Mouse (Mus musculus): ENCODE measurements around the gene Emilin2.

The Emilin2 gene

DNA sequence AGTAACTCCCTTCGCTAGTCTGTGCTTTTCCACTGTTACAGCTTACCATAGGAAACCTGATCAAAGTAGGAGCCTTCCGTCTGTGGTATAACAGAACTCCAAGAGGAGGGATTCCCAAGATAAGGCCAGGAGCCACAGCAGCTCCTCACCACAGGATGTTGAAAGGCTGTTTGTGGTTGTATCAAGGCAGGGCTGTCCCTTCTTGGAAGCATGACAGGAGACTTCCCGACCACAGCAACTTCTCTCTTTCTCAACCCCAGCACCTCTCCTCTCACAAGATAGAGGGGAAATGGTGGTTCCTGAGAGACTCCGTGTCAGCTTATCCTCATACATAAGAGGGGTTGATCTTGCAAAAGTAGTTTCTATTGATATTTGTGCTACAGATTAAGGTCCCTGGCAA lies 47.0 kb downstream of the Emilin2 start:
- no peak for DNase-seq (ENCODE audit: extremely low spot score)

DNA sequence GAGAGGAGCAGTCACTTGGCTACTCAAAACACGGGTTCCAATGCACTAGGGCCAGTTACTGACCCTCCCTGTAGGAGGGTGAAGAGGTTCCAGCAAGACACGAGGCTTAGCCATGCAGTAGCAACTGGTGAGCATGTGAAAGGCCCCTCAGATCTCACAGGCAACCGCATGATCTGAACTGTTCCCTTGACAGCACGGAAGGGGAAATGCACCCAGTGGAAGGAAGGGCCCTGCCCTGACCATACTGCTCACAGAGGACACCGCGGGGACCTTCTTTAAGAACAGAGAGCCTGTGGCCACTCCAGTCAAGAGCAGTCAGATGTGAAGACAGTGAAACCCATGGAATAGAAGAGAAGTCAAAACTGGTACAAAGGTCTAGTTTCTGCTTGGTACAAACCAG lies 48.6 kb downstream of the Emilin2 start:
- no peak for DNase-seq (ENCODE audit: extremely low spot score)

DNA sequence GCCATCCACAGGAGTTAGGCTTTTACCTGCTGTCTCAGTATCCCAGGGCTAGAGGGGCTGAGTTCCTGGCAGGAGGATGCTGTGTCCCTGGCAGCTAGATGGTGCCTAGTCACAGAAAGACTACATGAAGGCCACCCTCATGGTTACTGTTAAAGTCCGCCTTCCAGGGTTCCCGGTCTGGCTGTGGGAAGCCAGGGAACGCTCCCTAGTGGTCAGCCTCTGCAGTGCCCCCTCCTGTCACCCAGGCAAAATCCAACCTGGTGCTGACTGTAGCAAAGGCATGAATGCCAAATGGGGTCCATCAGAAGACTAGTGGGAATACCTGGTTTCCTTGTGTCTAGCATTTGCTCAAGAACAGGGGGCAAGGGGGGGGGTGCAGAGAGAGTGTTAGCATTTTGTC lies 51.1 kb downstream of the Emilin2 start:
- no peak for DNase-seq (ENCODE audit: extremely low spot score)

DNA sequence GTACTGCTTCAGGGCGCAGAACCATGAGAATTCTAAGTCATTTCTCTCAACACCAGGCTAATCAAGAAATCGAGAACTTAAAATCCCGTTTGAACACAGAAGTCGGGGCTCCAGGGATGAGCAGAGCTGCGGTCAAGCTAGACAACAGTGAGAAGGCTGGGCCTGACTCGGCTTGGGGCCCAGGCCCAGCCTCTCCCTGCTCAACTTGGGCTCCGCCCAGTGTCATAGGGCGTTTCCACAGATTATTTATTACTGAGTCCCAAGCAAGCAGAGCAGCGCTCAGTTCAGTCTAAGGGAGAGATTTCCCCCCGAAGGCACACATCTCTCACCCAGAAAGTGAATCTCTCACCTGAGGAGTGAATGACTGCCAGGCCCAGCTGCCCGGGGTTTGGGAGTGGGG lies 52.1 kb downstream of the Emilin2 start:
- no peak for DNase-seq (ENCODE audit: extremely low spot score)

DNA sequence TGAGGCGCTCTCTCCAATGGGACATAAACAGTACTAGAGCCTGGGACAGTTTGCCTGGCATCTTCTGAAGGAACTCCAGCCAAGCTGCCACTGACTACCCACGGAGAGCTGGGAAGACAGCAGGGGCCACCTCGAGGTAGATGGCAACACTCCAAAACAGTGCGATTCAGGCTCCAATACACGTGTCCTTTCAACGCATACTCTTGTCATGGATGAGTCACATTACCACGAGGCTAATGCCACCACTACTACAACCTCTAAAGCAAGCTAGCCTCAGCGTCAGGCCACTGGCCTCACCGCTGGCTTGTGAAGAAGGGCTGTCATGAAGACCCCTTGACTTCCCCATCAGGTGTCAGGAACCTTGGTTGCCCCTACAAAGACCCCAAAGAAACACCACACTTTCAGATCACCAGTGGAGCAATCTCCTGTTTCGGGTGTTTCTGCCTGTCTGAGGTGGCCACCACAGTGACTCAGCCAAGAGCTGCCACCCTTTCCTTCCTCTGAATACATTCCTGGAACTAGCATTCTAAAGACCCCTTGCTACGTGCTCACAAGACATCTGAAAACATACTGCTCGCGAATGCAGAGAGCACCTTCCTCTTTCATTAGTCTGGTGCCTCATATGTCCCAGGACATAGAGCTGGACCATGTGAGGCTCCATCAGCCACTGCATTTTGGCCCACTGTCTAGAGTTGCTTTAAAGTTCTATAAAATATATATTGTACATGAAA lies 54.8 kb downstream of the Emilin2 start:
- no peak for DNase-seq (ENCODE audit: extremely low spot score)

DNA sequence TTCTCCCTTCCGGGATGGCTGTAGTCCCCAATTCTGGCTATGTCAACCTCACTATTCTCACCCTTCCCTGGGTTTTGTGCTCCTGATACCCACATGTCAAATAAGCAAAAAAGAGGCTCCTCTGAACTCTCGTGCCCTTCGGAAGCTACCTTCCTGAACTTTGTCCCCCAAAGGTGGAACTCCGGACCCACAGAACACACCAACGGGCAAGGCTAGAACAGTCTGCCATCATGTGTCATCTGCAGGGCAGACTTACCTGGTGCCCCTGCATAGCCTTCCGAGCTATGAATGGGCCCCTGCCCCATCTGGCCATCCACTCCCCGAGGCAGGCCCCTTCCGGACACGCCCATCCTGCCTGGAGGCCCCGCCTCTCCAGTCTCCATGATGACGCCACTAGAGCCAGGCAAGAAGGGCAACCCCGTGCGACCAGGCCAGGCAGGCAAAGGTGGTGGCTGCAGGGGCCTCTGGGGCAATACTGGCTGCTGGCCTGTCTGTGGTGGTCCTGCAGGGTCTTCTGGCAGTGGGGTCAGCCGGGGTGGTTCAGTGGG lies 55.6 kb downstream of the Emilin2 start:
- no peak for DNase-seq (ENCODE audit: extremely low spot score)

DNA sequence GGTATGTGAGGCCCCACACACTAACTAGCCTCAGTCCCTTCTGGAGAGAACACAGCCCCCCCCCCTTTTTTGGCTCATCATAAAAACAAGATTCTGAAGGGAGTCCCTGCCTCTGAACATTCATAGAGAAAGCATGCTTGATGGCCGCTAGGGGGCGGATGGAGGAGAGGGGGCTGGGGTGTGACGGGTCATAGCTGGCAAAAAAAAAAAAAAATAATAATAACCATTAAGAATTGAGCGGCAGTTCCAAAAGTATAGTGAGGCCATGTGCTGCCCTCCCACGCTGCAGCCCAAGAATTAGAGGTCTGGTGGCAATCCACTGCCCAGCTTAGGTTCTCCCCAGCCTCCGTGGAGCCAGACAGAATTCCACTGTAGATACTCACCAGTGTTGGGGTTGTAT lies 57.0 kb downstream of the Emilin2 start:
- no peak for DNase-seq (ENCODE audit: extremely low spot score)

DNA sequence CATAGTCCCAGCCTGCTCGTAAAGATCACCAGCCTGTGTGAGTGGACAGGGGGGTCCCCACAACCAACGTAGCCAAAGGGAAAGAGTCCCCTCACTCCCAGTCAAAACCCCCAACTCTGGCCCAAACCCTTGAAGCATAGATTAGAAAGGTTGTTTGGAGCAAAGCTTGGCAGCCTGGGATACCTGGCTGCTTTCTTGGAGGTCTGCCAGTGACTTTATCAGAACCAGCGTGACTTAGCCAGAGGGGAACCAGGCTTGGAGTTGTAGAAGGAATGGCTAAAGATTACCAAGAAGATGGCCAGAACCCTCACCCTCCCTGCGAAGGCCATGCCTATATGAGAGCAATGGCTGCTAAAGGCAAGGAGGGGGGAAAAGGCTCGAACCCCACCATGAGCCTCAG lies 57.7 kb downstream of the Emilin2 start:
- DNase-seq (ENCODE audit: extremely low spot score): no peak

DNA sequence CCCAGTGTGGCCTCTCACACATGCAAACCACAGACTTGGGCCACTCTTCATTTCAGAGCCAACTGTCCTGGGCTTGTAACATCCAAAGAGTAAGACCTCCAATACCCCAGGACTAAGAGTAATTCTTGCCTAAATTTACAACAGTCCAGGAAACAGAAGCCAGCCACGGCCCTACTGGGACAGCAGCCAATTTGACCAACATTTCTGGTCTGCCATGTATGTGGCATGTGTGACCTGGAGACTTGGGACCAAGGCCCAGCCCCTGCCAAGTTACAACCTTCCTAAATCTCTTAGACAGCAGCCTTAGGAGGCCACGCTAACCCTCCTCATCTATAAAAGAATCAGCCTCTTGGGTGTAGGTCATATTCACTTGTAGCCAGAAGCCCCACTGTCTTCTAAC lies 58.4 kb downstream of the Emilin2 start:
- no peak for DNase-seq (ENCODE audit: extremely low spot score)

DNA sequence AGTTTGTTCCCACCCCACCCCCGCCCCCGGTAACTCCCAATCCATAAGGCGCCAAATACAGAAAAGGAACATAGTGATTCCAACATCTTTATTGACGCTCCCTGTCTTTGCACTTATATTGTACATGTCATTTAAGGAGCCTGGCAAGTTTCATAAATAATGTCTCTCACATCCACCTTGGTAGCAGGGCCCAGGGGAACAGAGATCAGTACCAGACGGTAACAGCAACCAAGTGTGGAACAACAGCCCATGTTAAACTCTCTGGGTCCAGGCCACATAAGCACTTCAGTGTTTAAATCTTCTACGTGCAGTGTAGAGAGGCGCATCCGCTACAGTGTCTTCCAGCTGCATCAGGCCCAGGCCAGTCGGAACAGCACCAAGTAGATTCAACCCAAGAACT lies 59.7 kb downstream of the Emilin2 start:
- no peak for DNase-seq (ENCODE audit: extremely low spot score)

DNA sequence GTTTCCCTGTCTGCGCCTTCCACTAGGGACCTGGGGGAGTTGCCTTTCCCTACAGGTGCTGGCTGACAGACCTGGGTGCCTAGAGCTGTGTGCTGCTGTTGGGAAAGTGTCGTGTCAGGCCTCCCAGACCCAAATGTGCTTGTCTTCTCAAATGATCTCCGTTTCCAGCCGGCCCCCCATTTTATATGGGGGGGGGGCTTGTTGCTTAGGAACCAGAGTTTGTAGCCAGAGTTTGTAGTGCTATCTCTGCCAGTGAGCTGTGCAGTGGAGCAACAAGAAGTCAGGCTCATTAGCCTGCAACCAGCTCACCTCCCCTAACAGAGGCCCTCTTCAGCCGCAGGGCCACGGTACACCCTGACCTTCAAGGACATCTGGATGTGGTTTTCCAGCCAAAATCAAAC lies 60.2 kb downstream of the Emilin2 start:
- DNase-seq (ENCODE audit: extremely low spot score): no peak

DNA sequence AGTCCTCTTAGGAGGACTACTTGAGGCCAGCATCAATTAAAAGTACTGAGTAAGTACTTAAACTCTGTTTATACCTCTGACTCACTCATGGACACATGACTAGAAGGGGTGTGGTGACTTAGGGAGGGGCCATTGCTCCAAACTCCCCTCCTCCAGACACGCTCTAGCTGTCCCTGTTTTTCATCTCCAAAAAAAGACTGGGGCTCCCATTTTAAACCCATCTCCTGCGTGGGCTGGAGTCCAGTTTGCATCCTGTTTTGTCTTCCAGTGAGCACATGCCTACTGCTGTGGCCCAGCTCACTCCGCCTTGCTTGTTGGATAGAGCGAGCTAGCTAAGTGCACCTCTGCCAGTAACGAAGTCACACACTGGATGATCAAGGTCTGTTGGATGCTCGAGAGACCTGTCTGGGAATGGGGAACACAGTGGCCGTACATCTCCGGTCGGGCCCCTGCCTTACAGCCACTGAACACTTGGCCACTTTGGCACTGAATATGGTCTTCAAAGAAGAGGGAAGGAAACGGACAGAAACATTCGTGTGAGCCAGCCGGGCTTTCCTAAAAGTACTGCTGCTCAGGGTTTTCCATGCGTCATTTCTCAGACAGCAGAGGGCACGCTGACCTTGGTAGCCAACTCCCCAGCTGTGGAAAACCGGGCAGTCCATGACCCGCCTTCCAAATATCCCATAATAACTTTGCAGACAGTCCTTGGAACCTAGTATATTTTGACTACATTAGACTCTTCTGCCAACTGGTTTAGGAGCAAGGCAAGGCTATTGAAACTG lies 60.8 kb downstream of the Emilin2 start:
- no peak for DNase-seq (ENCODE audit: extremely low spot score)

DNA sequence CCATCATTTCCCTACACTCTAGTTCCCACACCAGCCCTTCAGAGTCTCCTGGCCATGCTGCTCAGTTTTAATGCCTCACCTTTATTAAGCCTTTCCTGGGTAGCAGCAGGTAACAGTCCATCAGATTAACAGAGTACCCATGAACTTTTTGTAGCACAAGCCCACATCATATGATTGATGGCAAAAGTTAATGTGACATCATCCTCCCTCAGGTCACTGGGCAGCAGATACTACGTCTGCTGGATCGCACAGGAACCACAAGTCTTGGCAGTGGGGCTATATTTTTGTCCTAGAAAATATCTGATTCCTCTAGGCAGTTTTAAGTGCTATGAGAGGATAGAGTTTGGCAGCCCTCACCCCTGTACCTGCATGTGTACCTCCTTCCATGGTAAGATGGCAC lies 61.7 kb downstream of the Emilin2 start:
- DNase-seq (ENCODE audit: extremely low spot score): no peak

DNA sequence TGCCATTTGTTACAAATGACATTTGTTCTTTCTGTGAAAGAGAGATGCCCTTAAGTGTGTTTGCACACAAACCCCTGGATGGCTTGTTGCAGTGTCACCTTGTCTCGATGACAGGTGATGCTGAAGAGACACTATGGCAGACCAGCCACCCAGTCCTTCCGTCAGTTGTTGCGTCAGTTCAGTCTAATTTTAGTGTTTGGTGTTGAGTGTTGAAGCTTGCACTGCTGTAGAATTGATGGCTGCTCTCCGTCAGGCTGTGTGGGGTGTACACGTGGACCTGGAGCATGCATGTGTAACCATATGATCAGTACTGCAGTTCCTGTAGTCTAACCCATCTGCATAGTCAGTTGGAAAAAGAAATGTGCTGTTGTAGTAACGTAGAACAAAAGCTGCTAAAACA lies 62.8 kb downstream of the Emilin2 start:
- no peak for DNase-seq (ENCODE audit: extremely low spot score)

DNA sequence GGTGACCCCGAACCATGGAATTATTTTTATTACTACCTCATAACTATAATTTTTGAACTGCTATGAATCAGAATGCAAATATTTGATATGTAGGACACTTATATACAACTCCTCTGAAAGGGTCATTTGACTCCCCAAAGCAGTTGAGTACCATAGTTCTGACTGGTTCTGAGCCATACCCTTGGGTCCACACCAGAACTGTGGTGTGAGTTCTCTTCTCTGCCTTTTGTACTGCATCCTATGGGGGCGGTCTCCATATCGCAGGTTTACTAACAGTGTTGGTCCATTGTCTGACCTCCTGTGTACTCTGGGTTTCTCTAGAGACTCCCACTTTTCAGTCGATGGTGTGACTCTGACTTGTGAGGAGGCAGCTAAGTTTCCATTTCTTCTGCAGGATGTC lies 65.8 kb downstream of the Emilin2 start:
- no peak for DNase-seq (ENCODE audit: extremely low spot score)

DNA sequence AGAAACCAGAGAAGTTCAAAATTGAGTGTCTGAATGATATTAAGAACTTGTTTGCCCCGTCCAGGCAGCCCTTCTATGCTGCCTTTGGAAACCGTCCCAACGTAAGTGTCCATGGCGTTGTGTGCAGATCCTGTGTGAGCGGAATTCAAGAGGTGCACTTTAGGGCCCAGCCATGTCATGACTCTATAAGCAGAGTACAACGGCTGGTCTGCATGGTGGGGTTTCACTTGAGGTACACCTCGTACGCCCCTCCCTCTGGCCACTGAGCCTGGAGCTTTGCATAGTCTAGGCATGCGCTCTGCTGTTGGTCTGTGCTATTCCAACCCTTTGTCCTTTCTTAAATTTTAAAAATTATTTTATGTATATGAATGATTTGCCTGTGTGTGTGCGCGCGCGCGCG lies 66.6 kb downstream of the Emilin2 start:
- DNase-seq (ENCODE audit: extremely low spot score): no peak

DNA sequence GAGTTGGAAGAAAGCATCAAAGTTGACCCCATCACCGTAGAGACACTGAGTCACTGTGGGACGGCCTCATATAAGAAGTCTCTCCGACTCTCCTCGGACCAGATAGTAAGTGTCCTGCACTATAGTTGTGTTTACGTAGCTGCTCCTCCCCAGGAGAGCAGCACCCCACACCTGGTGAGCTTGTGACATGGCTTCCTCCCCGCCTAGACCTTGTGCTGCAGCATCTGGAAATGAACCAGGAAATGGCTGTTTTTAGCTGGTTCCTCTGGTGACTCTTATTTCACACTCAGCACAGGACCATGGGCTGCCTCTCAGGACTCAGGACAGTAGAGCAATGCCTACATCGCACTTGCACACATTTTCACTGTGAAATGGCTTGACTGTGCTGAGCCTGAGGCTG lies 69.1 kb downstream of the Emilin2 start:
- no peak for DNase-seq (ENCODE audit: extremely low spot score)

DNA sequence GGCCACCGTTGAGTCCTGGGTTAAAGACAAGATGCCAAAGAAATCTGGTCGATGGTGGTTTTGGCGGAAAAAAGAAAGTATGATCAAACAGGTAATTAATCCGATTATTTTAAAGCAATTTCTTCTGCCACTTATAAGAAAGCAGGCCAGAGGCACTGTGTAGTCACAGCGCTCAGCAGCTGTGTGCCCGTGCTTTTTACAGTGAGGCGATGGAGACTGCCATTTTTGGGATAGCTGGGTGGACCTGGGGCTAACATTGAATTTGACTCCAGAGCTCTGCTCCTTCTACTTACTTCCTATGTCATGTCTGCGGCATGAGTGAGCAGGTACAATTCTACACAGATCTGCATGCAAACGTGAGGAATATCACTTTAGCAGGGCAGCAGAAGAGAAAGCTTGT lies 71.0 kb downstream of the Emilin2 start:
- DNase-seq (ENCODE audit: extremely low spot score): no peak

DNA sequence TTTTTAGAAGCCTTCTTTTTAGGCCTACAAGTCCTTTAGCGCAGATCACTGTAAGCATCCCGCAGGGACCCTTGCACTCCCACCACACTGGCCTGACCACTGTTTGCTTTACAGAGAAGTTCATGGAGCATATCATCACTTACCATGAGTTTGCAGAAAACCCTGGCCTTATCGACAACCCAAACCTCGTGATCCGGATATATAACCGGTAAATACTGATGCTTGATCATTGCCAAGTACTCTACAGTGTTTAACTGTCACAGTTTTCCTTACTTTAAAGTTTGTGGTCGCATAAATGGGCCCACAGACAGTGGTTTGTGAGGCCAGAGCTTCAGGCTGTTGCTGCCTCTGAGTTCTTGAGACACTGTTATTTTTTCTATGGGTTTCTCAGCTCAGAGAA lies 73.3 kb downstream of the Emilin2 start:
- DNase-seq (ENCODE audit: extremely low spot score): no peak

DNA sequence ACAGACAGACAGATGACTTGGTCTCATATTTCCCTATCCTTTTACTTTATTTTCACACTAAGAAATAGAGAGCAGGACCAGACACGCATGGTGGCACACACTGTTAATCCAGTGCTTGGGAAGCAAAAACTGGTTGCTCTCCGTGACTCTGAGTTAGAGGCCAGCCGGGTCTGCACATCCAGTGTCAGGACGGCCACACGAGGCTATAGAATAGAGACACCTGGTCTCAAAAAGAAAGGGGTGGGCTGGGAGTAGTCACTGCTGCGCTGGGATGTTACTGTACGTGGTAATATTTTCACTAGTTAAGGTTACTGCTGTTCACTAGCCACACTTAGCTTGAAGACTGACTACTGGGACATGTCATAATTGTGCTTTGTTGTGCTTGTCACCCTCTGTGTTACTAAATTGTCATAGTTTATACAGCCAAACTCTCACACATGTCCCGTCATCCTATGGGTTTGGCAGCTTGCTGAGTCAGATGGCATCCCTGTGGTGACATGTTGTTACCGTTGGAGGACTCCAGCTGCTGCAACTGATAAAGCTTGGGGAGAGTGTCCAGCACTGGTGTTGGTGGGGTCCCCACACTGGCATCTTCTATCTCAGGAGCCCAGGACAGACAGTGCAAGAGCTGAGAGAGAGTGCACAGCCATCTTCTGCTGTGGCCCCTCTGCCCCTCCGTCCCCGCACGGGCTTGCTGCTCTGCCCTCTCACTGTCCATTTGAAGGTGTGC lies 76.4 kb downstream of the Emilin2 start:
- DNase-seq (ENCODE audit: extremely low spot score): no peak

DNA sequence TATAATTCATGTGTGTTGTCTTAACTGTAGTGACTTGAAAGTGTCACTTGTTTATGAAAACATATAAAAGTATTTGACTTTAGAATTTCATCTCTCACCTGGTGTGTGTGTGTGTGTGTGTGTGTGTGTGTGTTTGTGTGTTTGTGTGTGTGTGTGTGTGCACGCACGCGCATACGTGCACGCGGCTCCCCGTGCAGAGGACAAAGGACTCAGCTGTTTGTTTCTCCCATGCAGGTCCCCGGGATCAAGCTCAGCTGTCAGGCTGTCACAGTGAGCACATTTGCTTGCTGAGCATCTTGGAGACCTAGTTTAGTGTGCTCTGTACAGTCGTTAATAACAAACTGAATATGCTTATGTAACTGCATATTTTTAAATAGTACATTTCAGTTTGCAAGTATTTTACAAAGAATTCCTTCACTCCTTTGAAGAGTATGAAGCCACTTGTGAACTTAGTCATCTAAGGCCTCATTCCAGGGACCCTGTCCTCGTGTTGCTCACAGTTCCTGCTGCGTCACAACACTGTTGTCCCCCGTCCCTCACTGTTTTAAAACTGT lies 77.7 kb downstream of the Emilin2 start:
- DNase-seq (ENCODE audit: extremely low spot score): no peak

DNA sequence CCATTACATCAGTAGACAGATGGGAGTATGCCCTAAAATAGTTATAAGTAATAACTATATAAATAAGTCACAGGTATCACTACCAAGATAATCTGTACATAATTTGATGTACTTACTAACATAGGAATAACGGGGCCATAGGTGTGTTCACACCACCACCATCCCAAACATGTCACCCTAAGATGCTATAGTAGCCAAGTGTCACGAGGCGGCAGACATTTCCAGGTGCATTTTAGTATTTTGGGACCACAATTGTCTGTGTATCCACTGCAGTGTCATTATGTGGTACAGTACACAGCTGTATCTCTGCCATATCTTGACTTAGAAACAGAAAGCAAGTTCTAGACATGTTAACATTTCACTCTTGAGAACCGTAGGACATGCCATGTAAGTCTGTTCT lies 78.6 kb downstream of the Emilin2 start:
- DNase-seq (ENCODE audit: extremely low spot score): no peak

Data from embryo, embryonic 9.5 days (tissue).